Mouse (Mus musculus) brain, embryonic 14.5 days (tissue): Measurements from ENCODE around the gene Slc16a6.

Source experiments
- CTCF ChIP-seq: fragments of 200-500 bp; IDR thresholded peaks from 2 replicates; pipeline ENCODE4 v1.5.1; 2012; ENCODE audit warnings: inconsistent platforms, mild to moderate bottlenecking, moderate library complexity, borderline replicate concordance; ENCODE audit not compliant: insufficient read depth, insufficient read length; ENCODE audit errors: extremely low read depth
- POLR2A ChIP-seq: fragments of 200-500 bp; IDR thresholded peaks from 2 replicates; pipeline ENCODE4 v1.6.1; 2012; ENCODE audit warnings: mild to moderate bottlenecking, inconsistent platforms, borderline replicate concordance; ENCODE audit not compliant: poor library complexity, insufficient read depth, insufficient read length, severe bottlenecking; ENCODE audit errors: extremely low read depth

DNA sequence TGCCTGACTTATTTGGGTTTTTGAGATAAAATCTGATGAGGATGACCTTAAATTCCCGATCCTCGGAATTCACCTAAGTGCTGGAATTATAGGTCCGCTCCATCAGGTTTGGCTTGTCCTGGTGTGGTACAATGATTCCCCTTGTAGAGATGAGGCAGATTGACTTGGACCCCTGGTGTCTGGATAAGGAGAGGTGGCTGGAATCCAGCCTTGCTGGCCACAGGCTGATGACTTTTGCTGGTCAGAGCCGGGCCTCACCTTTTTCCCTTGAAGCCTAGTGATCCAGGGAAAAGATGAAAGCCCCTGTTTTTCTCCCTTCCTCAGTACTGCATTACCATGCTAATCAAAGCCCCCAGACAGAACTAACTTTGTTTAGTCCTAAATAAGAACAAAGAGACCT lies 2.3 kb upstream of the Slc16a6 start:
- TF ChIP-seq POLR2A = no peak
- TF ChIP-seq CTCF = no peak
